Mouse (Mus musculus) C2C12 (cell line): ENCODE measurements around the gene Fto. TPM values are rescaled to one million over a fixed set of nuclear protein-coding genes. Genes with fewer than 3 reads are reported as not detected.

Source experiments
- H3K27me3 ChIP-seq: one replicate; pipeline ENCODE4 v1.6.1; 2011; ENCODE audit not compliant: control insufficient read depth, insufficient read depth, insufficient read length
- H3K36me3 ChIP-seq: one replicate; pipeline ENCODE4 v1.6.1; 2011; ENCODE audit not compliant: control insufficient read depth, insufficient read depth
- H3K4me3 ChIP-seq: one replicate; pipeline ENCODE4 v1.5.1; 2011; ENCODE audit warnings: mild to moderate bottlenecking, control low read depth; ENCODE audit not compliant: poor library complexity, insufficient read depth, severe bottlenecking
- H3K79me2 ChIP-seq: one replicate; pipeline ENCODE4 v1.6.1; 2011; ENCODE audit not compliant: control insufficient read depth, insufficient read depth
- H3K79me3 ChIP-seq: one replicate; pipeline ENCODE4 v1.6.1; 2011; ENCODE audit warnings: low read depth, control low read depth
- H3ac ChIP-seq: one replicate; pipeline ENCODE3; 2011; ENCODE audit warnings: low read depth; ENCODE audit not compliant: control insufficient read depth, insufficient read length
- CEBPB ChIP-seq: IDR thresholded peaks from one replicate; pipeline ENCODE4 v1.6.1; 2011; ENCODE audit warnings: low read depth, mild to moderate bottlenecking, control low read depth, moderate library complexity
- CTCF ChIP-seq: IDR thresholded peaks from one replicate; pipeline ENCODE4 v1.5.1; 2011; ENCODE audit not compliant: control insufficient read depth, insufficient read depth, insufficient read length
- FOSL1 ChIP-seq: IDR thresholded peaks from one replicate; pipeline ENCODE4 v1.8.0; 2011; ENCODE audit warnings: mild to moderate bottlenecking, low read length; ENCODE audit not compliant: poor library complexity, insufficient read depth, severe bottlenecking
- MAX ChIP-seq: IDR thresholded peaks from one replicate; pipeline ENCODE4 v1.6.1; 2011; ENCODE audit warnings: mild to moderate bottlenecking, control low read depth
- MYOD1 ChIP-seq: IDR thresholded peaks from one replicate; pipeline ENCODE4 v1.6.1; 2011; ENCODE audit warnings: low read depth; ENCODE audit not compliant: control insufficient read depth, insufficient read length
- MYOG ChIP-seq: IDR thresholded peaks from one replicate; pipeline ENCODE4 v1.6.1; 2011; ENCODE audit not compliant: control insufficient read depth, insufficient read length; ENCODE audit errors: extremely low read depth
- USF1 ChIP-seq: IDR thresholded peaks from one replicate; pipeline ENCODE4 v1.6.1; 2011; ENCODE audit warnings: low read depth, mild to moderate bottlenecking, control low read depth, moderate library complexity
- polyA plus RNA-seq: library from polyadenylated mRNA; unstranded; fragments of >200 nt; fragmentation: generic; extraction: Trizol; gene quantifications from one replicate; pipeline ENCODE4 v1.2.1, GENCODE M21; 2012; ENCODE audit warnings: missing spikeins

Fto gene
- polyA plus RNA-seq, 1 experiment = 39.1 TPM

DNA sequence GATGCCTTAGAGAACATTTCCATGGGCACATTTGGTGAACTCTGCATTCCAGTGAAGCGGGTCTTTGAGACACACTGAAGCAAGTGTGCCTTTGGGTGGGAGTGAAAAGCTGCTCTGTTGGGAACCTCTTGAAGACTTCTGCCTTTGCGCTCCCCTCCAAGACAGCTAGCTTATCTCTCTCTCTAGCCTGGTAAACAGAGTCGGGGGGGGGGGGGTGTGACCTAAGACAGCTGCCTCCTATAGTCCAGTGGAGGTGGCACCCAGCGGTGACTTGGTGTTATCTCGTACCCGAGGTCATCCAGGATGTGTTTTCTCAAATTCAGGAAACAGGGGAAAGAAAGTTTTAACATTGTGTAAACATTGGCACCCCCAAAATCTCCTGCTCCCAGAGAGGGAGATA, 204.8 kb downstream of the Fto start:
- Histone ChIP-seq H3K79me2 (no peaks in the 10 kb centered on the region), H3K79me3 (no peaks in the 10 kb centered on the region), H3ac (no peak overlapping the region), H3K27me3 (no peaks in the 10 kb centered on the region), H3K4me3 (no peak overlapping the region), H3K36me3 (no peaks in the 10 kb centered on the region)
- TF ChIP-seq USF1 (no peak), CEBPB (no peak), MYOG (no peak), MAX (no peak), CTCF (no peak), FOSL1 (no peak), MYOD1 (no peak)

DNA sequence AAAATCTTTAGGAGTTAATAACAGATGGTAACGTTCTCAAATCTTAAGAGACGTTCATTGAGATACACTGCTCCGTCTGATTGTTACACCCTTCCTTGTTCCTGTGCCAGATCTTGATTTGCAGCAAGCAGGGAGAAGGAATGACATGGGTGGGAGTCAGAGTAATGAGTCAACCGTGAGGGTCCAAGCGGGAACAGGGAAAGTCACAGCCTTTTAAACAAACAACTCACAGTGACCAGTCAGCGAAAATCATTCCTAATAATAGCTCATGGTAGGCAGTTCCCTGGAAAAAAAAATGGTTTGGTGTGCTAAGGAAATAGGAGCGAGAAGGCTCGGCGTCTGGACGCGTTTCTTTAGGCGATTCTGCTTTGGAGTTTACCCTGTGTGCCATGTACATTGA, 208.9 kb downstream of the Fto start:
- Histone ChIP-seq H3K79me3 (no peaks in the 10 kb centered on the region), H3K36me3 (no peaks in the 10 kb centered on the region), H3K27me3 (no peaks in the 10 kb centered on the region), H3ac (no peak overlapping the region), H3K4me3 (no peak overlapping the region), H3K79me2 (no peaks in the 10 kb centered on the region)
- TF ChIP-seq USF1 (no peak), MYOG (no peak), MYOD1 (no peak), MAX (no peak), FOSL1 (no peak), CEBPB (no peak), CTCF (no peak)

GRCm38 (mm10) chr8:91524056-91524864, 210.9 kb downstream of the Fto start:
- H3ac ChIP-seq = no peak overlapping the region
- H3K27me3 ChIP-seq = no peaks in the 10 kb centered on the region
- TF ChIP-seq CTCF (no peak), USF1 (no peak), CEBPB (no peak), FOSL1 (no peak), MAX (no peak), MYOG (no peak), MYOD1 (no peak)
- no peaks in the 10 kb centered on the region for H3K36me3 ChIP-seq
- no peak overlapping the region for H3K4me3 ChIP-seq
- H3K79me2 ChIP-seq = no peaks in the 10 kb centered on the region
- H3K79me3 ChIP-seq = no peaks in the 10 kb centered on the region

DNA sequence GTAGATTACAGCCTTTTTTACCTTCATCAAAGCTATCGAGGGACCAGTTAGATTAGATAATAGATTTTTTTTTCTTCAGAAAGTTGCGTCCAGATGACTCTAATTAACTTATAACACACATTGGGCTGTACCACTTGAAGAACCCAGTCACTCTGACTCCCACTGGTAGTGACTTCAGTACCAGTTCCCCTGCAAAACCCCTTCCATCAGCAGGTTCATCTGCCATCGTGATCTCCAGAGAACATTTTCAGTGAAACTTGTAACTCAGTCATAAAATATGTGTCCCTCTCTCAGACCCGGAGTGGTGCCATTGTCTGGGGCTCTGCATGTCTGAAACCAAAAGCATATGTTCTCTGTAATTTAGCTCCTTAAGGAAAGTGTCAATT, 211.5 kb downstream of the Fto start:
- H3K27me3 ChIP-seq = no peaks in the 10 kb centered on the region
- no peaks in the 10 kb centered on the region for H3K79me2 ChIP-seq
- H3K79me3 ChIP-seq = no peaks in the 10 kb centered on the region
- no peak overlapping the region for H3ac ChIP-seq
- H3K4me3 ChIP-seq = no peak overlapping the region
- TF ChIP-seq CEBPB = no peak
- no peak for TF ChIP-seq USF1
- no peak for TF ChIP-seq FOSL1
- TF ChIP-seq MAX = no peak
- TF ChIP-seq MYOD1 = no peak
- no peak for TF ChIP-seq CTCF
- no peak for TF ChIP-seq MYOG
- no peaks in the 10 kb centered on the region for H3K36me3 ChIP-seq

- H3ac ChIP-seq = no peak overlapping the region
- no peaks in the 10 kb centered on the region for H3K36me3 ChIP-seq
- H3K79me3 ChIP-seq = no peaks in the 10 kb centered on the region
- no peaks in the 10 kb centered on the region for H3K79me2 ChIP-seq
- TF ChIP-seq CEBPB (no peak), CTCF (no peak), MYOD1 (no peak), MAX (no peak), MYOG (no peak), FOSL1 (no peak), USF1 (no peak)
- H3K27me3 ChIP-seq = no peaks in the 10 kb centered on the region
- no peak overlapping the region for H3K4me3 ChIP-seq
Observed at GRCm38 (mm10) chr8:91525342-91525817, 212.1 kb downstream of the Fto start.

DNA sequence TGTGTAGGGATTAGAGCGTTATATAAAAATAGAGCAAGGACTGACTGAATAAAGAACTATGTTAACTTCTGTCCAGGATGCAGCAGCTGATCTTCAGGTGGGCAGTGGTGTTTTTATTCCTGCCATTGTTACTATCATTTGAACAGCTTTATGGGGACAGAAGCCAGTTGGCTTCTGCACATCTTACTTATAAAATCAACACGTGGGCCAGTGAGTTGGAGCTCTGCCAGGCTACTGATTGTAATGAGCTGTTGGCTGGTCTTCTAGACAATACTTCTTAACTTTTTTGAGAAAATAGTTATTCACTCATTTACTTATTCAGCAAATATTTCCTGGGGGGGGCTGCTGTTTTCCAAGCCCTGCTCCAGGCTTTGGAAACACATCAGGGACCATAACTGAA, 215.6 kb downstream of the Fto start:
- TF ChIP-seq CTCF (no peak), MYOD1 (no peak), MYOG (no peak), FOSL1 (no peak), CEBPB (no peak), USF1 (no peak), MAX (no peak)
- H3K79me3 ChIP-seq = no peaks in the 10 kb centered on the region
- H3K4me3 ChIP-seq = no peak overlapping the region
- H3K27me3 ChIP-seq = no peaks in the 10 kb centered on the region
- H3K79me2 ChIP-seq = no peaks in the 10 kb centered on the region
- no peak overlapping the region for H3ac ChIP-seq
- H3K36me3 ChIP-seq = no peaks in the 10 kb centered on the region
